Mouse (Mus musculus): ENCODE results near the gene Nhp2. TPM values are rescaled to one million over a fixed set of nuclear protein-coding genes. Genes with fewer than 3 reads are reported as not detected.

Nhp2 gene
- 100 to 1,000 TPM in 1 of 2 experiments, 10 to 100 TPM in 1; 83.1 to 636 TPM for polyA plus RNA-seq (2012; fragmentation: generic; extraction: Trizol)

DNA sequence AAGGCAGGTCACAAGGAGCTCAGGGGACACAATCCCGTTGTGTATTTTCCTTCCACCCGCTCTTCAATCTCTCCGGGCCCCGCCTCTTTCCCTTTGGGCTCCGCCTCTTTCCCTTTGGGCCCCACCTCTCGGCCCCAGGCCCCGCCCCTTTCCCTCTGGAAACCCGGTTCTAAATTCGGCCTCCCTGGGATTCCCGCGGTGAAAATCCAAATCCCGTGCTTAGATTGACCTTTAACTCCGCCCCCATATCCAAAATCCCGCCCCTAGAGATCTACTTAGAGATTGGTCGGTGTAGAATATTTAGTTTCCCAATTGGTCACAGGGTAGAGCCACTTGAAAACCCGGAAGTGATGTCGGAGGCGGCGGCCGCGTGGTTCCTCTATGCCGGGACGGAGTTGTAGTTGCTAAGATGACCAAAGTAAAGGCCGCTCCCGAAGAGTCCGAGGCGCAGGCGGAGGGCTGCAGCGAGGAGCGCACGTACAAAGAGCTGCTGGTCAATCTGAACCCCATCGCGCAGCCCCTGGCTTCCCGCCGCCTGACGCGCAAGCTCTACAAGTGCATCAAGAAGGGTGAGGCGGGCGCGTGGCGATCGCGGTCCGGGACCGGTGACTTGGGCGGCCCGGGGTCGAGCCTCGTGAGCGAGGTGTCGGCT is at the start of gene Nhp2:
Nhp2 (plus strand) TSS at position 327 of the 652 bp plus-strand sequence.

GRCm38 (mm10) chr11:51584431-51585248 is 34.9 kb upstream of the Nhp2 start, which contains the start of gene Phykpl:
TSS of gene Phykpl (plus strand) at chr11:51584757.

DNA sequence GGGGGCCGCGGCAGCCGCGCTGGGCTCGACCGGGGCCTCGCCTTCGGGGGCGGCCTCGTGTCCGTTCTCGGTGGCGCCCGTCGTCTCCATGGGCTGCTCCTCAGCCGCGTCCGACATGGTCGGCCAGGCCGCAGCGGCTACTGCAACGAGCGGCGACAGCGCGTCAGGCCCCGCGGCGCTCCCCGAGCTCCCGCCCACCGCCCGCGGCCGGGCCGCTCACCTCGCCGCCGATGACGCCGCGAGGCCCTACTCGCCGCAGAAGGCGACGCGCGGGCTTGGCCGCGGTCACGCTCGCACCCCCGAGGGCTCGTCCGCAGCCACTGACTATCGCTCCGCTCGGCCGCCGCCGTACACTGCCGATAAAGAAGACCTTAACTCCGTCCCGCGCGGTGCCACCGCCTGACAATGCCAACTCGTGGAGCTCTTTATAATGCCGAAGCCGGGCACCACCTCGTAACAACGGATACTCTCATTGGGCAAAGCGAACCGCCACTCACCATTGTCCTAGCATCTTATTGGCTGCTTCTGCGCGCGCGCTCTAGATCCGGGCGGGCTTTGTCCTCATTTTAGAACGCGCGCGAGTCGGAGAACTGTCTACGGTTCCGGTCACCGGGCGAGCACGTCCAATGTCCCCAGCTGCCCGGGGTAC is 13.0 kb upstream of the Nhp2 start, which contains the start of gene Hnrnpab:
Hnrnpab (minus strand) TSS at position 401 of the 649 bp plus-strand sequence.

GRCm38 (mm10) chr11:51635525-51636322 is 16.2 kb downstream of the Nhp2 start, which contains the start of gene Rmnd5b:
TSS of gene Rmnd5b (minus strand) at chr11:51635896.

GRCm38 (mm10) chr11:51650691-51651515 is 31.4 kb downstream of the Nhp2 start, which contains the start of the genes N4bp3 and D930048N14Rik:
TSS of gene N4bp3 (minus strand) at chr11:51650842.
TSS of gene D930048N14Rik (plus strand) at chr11:51650954.

Other genes with a start within 250 kb of the Nhp2 start
- 1 to 10 TPM; 4.2 to 8.7 TPM for gene Phykpl, start 35.0 kb upstream of the Nhp2 start, polyA plus RNA-seq (2012; fragmentation: generic; extraction: Trizol)
- gene Hnrnpab, start 12.9 kb upstream of the Nhp2 start, polyA plus RNA-seq (2012; fragmentation: generic; extraction: Trizol): 100 to 1,000 TPM; 144 to 260 TPM
- gene Rmnd5b, start 16.2 kb downstream of the Nhp2 start, polyA plus RNA-seq (2012; fragmentation: generic; extraction: Trizol): 10 to 100 TPM; 24.1 to 35.1 TPM
- gene N4bp3, start 31.1 kb downstream of the Nhp2 start, polyA plus RNA-seq (2012; fragmentation: generic; extraction: Trizol): 1 to 10 TPM; 2.3 to 4.5 TPM
- gene D930048N14Rik, start 31.2 kb downstream of the Nhp2 start, polyA plus RNA-seq (2012; fragmentation: generic; extraction: Trizol): under 1 TPM; 0.13 to 0.48 TPM
- gene 0610009B22Rik, start 69.1 kb downstream of the Nhp2 start, polyA plus RNA-seq (2012; fragmentation: generic; extraction: Trizol): 10 to 100 TPM in 1 of 2 experiments, 1 to 10 TPM in 1; 2.2 to 24.3 TPM
- gene Sec24a, start 143.9 kb downstream of the Nhp2 start, polyA plus RNA-seq (2012; fragmentation: generic; extraction: Trizol): 1 to 10 TPM in 1 of 2 experiments, under 1 TPM in 1; 0.81 to 4.5 TPM
- gene Sar1b, start 144.0 kb downstream of the Nhp2 start, polyA plus RNA-seq (2012; fragmentation: generic; extraction: Trizol): 10 to 100 TPM in 1 of 2 experiments, 1 to 10 TPM in 1; 7.1 to 44.6 TPM
- gene Jade2, start 237.9 kb downstream of the Nhp2 start, polyA plus RNA-seq (2012; fragmentation: generic; extraction: Trizol): 10 to 100 TPM in 1 of 2 experiments, 1 to 10 TPM in 1; 4.3 to 12.8 TPM